Mouse (Mus musculus) megakaryocyte, embryonic 14.5 days (primary cell): ENCODE measurements at regions not wholly inside any gene's neighbourhood (a gene's known extent, or its start where the extent isn't known, plus 50 kb on each side); places are given as distances from the start of the nearest gene placed in this dataset.

ENCODE experiments used
- FLI1 ChIP-seq: IDR thresholded peaks from 2 replicates; pipeline ENCODE4 v1.6.1; 2012; ENCODE audit warnings: low read length, inconsistent platforms, mixed read lengths
- GATA1 ChIP-seq: IDR thresholded peaks from 3 replicates; pipeline ENCODE4 v1.6.1; 2012; ENCODE audit warnings: mixed read lengths, low read length, inconsistent platforms, borderline replicate concordance

DNA sequence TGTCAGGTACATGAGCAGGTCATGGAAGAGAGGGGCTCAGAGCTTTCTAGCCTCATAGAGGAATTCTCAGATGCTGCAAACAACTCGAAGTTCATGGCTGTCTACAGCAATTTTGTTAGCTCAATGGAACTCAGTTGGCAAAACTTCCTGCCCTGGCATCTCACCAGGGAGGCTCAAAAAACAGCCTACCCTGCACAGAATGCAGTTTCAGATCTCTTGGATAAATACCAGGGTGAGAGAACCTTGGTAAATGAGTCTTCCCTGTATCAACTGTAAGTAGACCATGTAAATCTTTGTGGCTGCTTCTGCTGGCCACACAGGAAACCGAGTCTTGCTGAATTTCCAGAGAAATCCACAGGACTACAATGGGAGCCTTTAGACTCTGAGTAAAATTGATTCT lies 101.1 kb upstream of the Rapgef5 start:
- TF ChIP-seq GATA1 (no peak), FLI1 (no peak)
